Mouse (Mus musculus): ENCODE results near the gene Ehmt2. TPM values are rescaled to one million over a fixed set of nuclear protein-coding genes. Genes with fewer than 3 reads are reported as not detected.

Ehmt2 gene
- 25.2 and 27.2 TPM in 2 replicates for polyA plus RNA-seq (2015; fragmentation: Nextera tagmentation; extraction: Ambion mirVana)

GRCm38 (mm10) chr17:34898160-34898586 is at the start of gene Ehmt2, which contains the start of gene C2:
Gene Ehmt2 (plus strand): TSS chr17:34898469.
Gene C2 (minus strand): TSS chr17:34898265.

GRCm38 (mm10) chr17:34849722-34850516 is 48.4 kb upstream of the Ehmt2 start, which contains the start of the genes Skiv2l and Nelfe:
Gene Skiv2l (minus strand): TSS chr17:34850210.
Gene Nelfe (plus strand): TSS chr17:34850391.

GRCm38 (mm10) chr17:34862416-34863081 is 35.7 kb upstream of the Ehmt2 start, which contains the start of gene Cfb:
Gene Cfb (minus strand): TSS chr17:34862518.

GRCm38 (mm10) chr17:34879336-34879879 is 18.9 kb upstream of the Ehmt2 start, which contains the start of gene Zbtb12:
Gene Zbtb12 (plus strand): TSS chr17:34879483.

GRCm38 (mm10) chr17:34881683-34882310 is 16.5 kb upstream of the Ehmt2 start, which contains the start of gene Gm20547:
Gene Gm20547 (minus strand): TSS chr17:34882042.

GRCm38 (mm10) chr17:34913930-34914665 is 15.8 kb downstream of the Ehmt2 start, which contains the start of gene Slc44a4:
Gene Slc44a4 (plus strand): TSS chr17:34914466.

GRCm38 (mm10) chr17:34931061-34931734 is 32.9 kb downstream of the Ehmt2 start, which contains the start of gene Neu1:
Gene Neu1 (plus strand): TSS chr17:34931253.

GRCm38 (mm10) chr17:34959130-34959778 is 61.0 kb downstream of the Ehmt2 start, which contains the start of gene Hspa1b:
Gene Hspa1b (minus strand): TSS chr17:34959238.

Small RNA genes within 50 kb of the gene (microRNA-seq; reads per million reads assigned to microRNA genes)
- gene Mir6972 = not detected

Other genes starting within 250 kb of the Ehmt2 start
- gene Tnxb, start 227.9 kb upstream of the Ehmt2 start, polyA plus RNA-seq (2015; fragmentation: Nextera tagmentation; extraction: Ambion mirVana) = 5.9 and 6.1 TPM in 2 replicates
- 6.9 and 10.8 TPM in 2 replicates for gene C4b, start 154.6 kb upstream of the Ehmt2 start, polyA plus RNA-seq (2015; fragmentation: Nextera tagmentation; extraction: Ambion mirVana)
- not detected in 2 replicates for gene Cyp21a1, start 93.9 kb upstream of the Ehmt2 start, polyA plus RNA-seq (2015; fragmentation: Nextera tagmentation; extraction: Ambion mirVana)
- gene Stk19, start 61.5 kb upstream of the Ehmt2 start, polyA plus RNA-seq (2015; fragmentation: Nextera tagmentation; extraction: Ambion mirVana) = 22.1 and 24.9 TPM in 2 replicates
- 25.1 and 25.6 TPM in 2 replicates for gene Dxo, start 61.5 kb upstream of the Ehmt2 start, polyA plus RNA-seq (2015; fragmentation: Nextera tagmentation; extraction: Ambion mirVana)
- gene Skiv2l, start 48.3 kb upstream of the Ehmt2 start, polyA plus RNA-seq (2015; fragmentation: Nextera tagmentation; extraction: Ambion mirVana) = 25.2 and 29.7 TPM in 2 replicates
- 50.7 and 59.0 TPM in 2 replicates for gene Nelfe, start 48.1 kb upstream of the Ehmt2 start, polyA plus RNA-seq (2015; fragmentation: Nextera tagmentation; extraction: Ambion mirVana)
- 15.6 and 19.3 TPM in 2 replicates for gene Cfb, start 36.0 kb upstream of the Ehmt2 start, polyA plus RNA-seq (2015; fragmentation: Nextera tagmentation; extraction: Ambion mirVana)
- gene Zbtb12, start 19.0 kb upstream of the Ehmt2 start, polyA plus RNA-seq (2015; fragmentation: Nextera tagmentation; extraction: Ambion mirVana) = 0.53 and 0.86 TPM in 2 replicates
- gene Gm20547, start 16.4 kb upstream of the Ehmt2 start, polyA plus RNA-seq (2015; fragmentation: Nextera tagmentation; extraction: Ambion mirVana) = not detected in 2 replicates
- 8.9 and 9.3 TPM in 2 replicates for gene C2, start 204 bp upstream of the Ehmt2 start, polyA plus RNA-seq (2015; fragmentation: Nextera tagmentation; extraction: Ambion mirVana)
- gene Slc44a4, start 16.0 kb downstream of the Ehmt2 start, polyA plus RNA-seq (2015; fragmentation: Nextera tagmentation; extraction: Ambion mirVana) = 2.6 and 3.3 TPM in 2 replicates
- 23.2 and 28.5 TPM in 2 replicates for gene Neu1, start 32.8 kb downstream of the Ehmt2 start, polyA plus RNA-seq (2015; fragmentation: Nextera tagmentation; extraction: Ambion mirVana)
- 4.5 and 5.2 TPM in 2 replicates for gene Hspa1b, start 60.8 kb downstream of the Ehmt2 start, polyA plus RNA-seq (2015; fragmentation: Nextera tagmentation; extraction: Ambion mirVana)
- gene Gm20481, start 71.4 kb downstream of the Ehmt2 start, polyA plus RNA-seq (2015; fragmentation: Nextera tagmentation; extraction: Ambion mirVana) = not detected in 2 replicates
- 36.7 and 39.4 TPM in 2 replicates for gene Hspa1a, start 73.7 kb downstream of the Ehmt2 start, polyA plus RNA-seq (2015; fragmentation: Nextera tagmentation; extraction: Ambion mirVana)
- gene Hspa1l, start 74.2 kb downstream of the Ehmt2 start, polyA plus RNA-seq (2015; fragmentation: Nextera tagmentation; extraction: Ambion mirVana) = 0.16 and 0.25 TPM in 2 replicates
- 82.1 and 83.5 TPM in 2 replicates for gene Lsm2, start 83.4 kb downstream of the Ehmt2 start, polyA plus RNA-seq (2015; fragmentation: Nextera tagmentation; extraction: Ambion mirVana)
- gene Vars, start 102.5 kb downstream of the Ehmt2 start, polyA plus RNA-seq (2015; fragmentation: Nextera tagmentation; extraction: Ambion mirVana) = 42.0 and 44.7 TPM in 2 replicates
- 0.19 and 0.24 TPM in 2 replicates for gene Vwa7, start 118.1 kb downstream of the Ehmt2 start, polyA plus RNA-seq (2015; fragmentation: Nextera tagmentation; extraction: Ambion mirVana)
- 1.3 and 1.7 TPM in 2 replicates for gene Sapcd1, start 129.5 kb downstream of the Ehmt2 start, polyA plus RNA-seq (2015; fragmentation: Nextera tagmentation; extraction: Ambion mirVana)
- gene Msh5, start 148.3 kb downstream of the Ehmt2 start, polyA plus RNA-seq (2015; fragmentation: Nextera tagmentation; extraction: Ambion mirVana) = 0.88 and 1.3 TPM in 2 replicates
- 240 and 276 TPM in 2 replicates for gene Clic1, start 151.5 kb downstream of the Ehmt2 start, polyA plus RNA-seq (2015; fragmentation: Nextera tagmentation; extraction: Ambion mirVana)
- gene Ddah2, start 160.6 kb downstream of the Ehmt2 start, polyA plus RNA-seq (2015; fragmentation: Nextera tagmentation; extraction: Ambion mirVana) = 118 and 126 TPM in 2 replicates
- 0.45 and 0.58 TPM in 2 replicates for gene Ly6g6c, start 166.9 kb downstream of the Ehmt2 start, polyA plus RNA-seq (2015; fragmentation: Nextera tagmentation; extraction: Ambion mirVana)
- gene Mpig6b, start 167.7 kb downstream of the Ehmt2 start, polyA plus RNA-seq (2015; fragmentation: Nextera tagmentation; extraction: Ambion mirVana) = 0.42 and 1.7 TPM in 2 replicates
- 8.2 and 8.3 TPM in 2 replicates for gene Ly6g6e, start 178.4 kb downstream of the Ehmt2 start, polyA plus RNA-seq (2015; fragmentation: Nextera tagmentation; extraction: Ambion mirVana)
- gene Ly6g6d, start 179.6 kb downstream of the Ehmt2 start, polyA plus RNA-seq (2015; fragmentation: Nextera tagmentation; extraction: Ambion mirVana) = 1.6 and 2.2 TPM in 2 replicates
- gene Ly6g6f, start 187.1 kb downstream of the Ehmt2 start, polyA plus RNA-seq (2015; fragmentation: Nextera tagmentation; extraction: Ambion mirVana) = 0.18 TPM in 1 of 2 replicates, not detected in the other
- gene Abhd16a, start 190.8 kb downstream of the Ehmt2 start, polyA plus RNA-seq (2015; fragmentation: Nextera tagmentation; extraction: Ambion mirVana) = 93.1 and 93.2 TPM in 2 replicates
- gene Ly6g5c, start 209.8 kb downstream of the Ehmt2 start, polyA plus RNA-seq (2015; fragmentation: Nextera tagmentation; extraction: Ambion mirVana) = not detected in 2 replicates
- 0.22 and 0.35 TPM in 2 replicates for gene Ly6g5b, start 217.0 kb downstream of the Ehmt2 start, polyA plus RNA-seq (2015; fragmentation: Nextera tagmentation; extraction: Ambion mirVana)
- 9.5 and 11.9 TPM in 2 replicates for gene Gpank1, start 223.0 kb downstream of the Ehmt2 start, polyA plus RNA-seq (2015; fragmentation: Nextera tagmentation; extraction: Ambion mirVana)
- 189 and 201 TPM in 2 replicates for gene Csnk2b, start 223.6 kb downstream of the Ehmt2 start, polyA plus RNA-seq (2015; fragmentation: Nextera tagmentation; extraction: Ambion mirVana)
- 9.9 and 10.8 TPM in 2 replicates for gene D17H6S53E, start 227.9 kb downstream of the Ehmt2 start, polyA plus RNA-seq (2015; fragmentation: Nextera tagmentation; extraction: Ambion mirVana)
- gene Apom, start 233.6 kb downstream of the Ehmt2 start, polyA plus RNA-seq (2015; fragmentation: Nextera tagmentation; extraction: Ambion mirVana) = 0.95 TPM in 1 of 2 replicates, not detected in the other
- gene Bag6, start 236.7 kb downstream of the Ehmt2 start, polyA plus RNA-seq (2015; fragmentation: Nextera tagmentation; extraction: Ambion mirVana) = 28.9 and 35.6 TPM in 2 replicates